Mouse (Mus musculus) megakaryocyte, embryonic 14.5 days (primary cell): Measurements from ENCODE around the gene Prf1.

Source experiments
- FLI1 ChIP-seq: IDR thresholded peaks from 2 replicates; pipeline ENCODE4 v1.6.1; 2012; ENCODE audit warnings: low read length, inconsistent platforms, mixed read lengths
- GATA1 ChIP-seq: IDR thresholded peaks from 3 replicates; pipeline ENCODE4 v1.6.1; 2012; ENCODE audit warnings: mixed read lengths, low read length, inconsistent platforms, borderline replicate concordance

DNA sequence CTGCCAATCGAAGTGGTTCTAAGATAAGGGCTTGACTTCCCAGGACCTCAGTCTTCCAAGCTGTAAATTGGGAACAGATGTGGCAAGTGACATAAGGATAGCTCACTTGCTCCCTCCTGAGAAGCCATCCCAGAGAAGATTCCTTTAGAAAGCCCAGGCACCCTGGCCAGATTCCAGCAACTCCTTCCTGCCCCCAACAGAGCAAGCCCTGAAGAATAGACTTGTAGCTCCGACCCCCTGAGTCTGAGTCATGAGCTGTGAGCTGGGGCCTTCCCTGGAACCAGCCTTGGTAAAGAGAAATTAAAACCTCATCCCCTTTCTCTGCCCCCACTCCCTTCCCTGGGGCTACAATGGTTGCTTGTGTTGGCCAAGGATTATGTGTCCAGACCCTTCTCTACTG is 23.1 kb upstream of the Prf1 start:
- TF ChIP-seq GATA1 = no peak
- no peak for TF ChIP-seq FLI1
